Mouse (Mus musculus): ENCODE measurements around the gene Mgmt. TPM values are rescaled to one million over a fixed set of nuclear protein-coding genes. Genes with fewer than 3 reads are reported as not detected.

Mgmt gene
- total RNA-seq, 2 experiments from 2014 or later, result 4.6 to 5.2 TPM

- no peak for DNase-seq
Observed at GRCm38 (mm10) chr7:136916021-136916420, 21.6 kb downstream of the Mgmt start.

GRCm38 (mm10) chr7:136920976-136921755, 26.8 kb downstream of the Mgmt start:
- no peak for DNase-seq

- no peak for DNase-seq
Observed at GRCm38 (mm10) chr7:136922230-136922629, 27.8 kb downstream of the Mgmt start.

- DNase-seq, result no peak
Observed at GRCm38 (mm10) chr7:136924610-136925260, 30.3 kb downstream of the Mgmt start.

GRCm38 (mm10) chr7:136926178-136926577, 31.8 kb downstream of the Mgmt start:
- DNase-seq, result no peak

- no peak for DNase-seq
Observed at GRCm38 (mm10) chr7:136930451-136930850, 36.0 kb downstream of the Mgmt start.

- no peak for DNase-seq
Observed at GRCm38 (mm10) chr7:136933367-136933766, 39.0 kb downstream of the Mgmt start.

GRCm38 (mm10) chr7:136934336-136934735, 39.9 kb downstream of the Mgmt start:
- no peak for DNase-seq

GRCm38 (mm10) chr7:136934784-136935183, 40.4 kb downstream of the Mgmt start:
- DNase-seq, result no peak

- DNase-seq, result no peak
Observed at GRCm38 (mm10) chr7:136938371-136938770, 44.0 kb downstream of the Mgmt start.

- DNase-seq, result peak; percentile 13
Observed at GRCm38 (mm10) chr7:136942414-136942813, 48.0 kb downstream of the Mgmt start.

GRCm38 (mm10) chr7:136943886-136944285, 49.5 kb downstream of the Mgmt start:
- no peak for DNase-seq

GRCm38 (mm10) chr7:136945697-136946096, 51.3 kb downstream of the Mgmt start:
- peak; percentile 20 for DNase-seq

GRCm38 (mm10) chr7:136946131-136946530, 51.7 kb downstream of the Mgmt start:
- peak; percentile 29 for DNase-seq

- DNase-seq, result no peak
Observed at GRCm38 (mm10) chr7:136948275-136948810, 53.9 kb downstream of the Mgmt start.

- DNase-seq, result no peak
Observed at GRCm38 (mm10) chr7:136952608-136953007, 58.2 kb downstream of the Mgmt start.

- DNase-seq, result no peak
Observed at GRCm38 (mm10) chr7:136953251-136953650, 58.8 kb downstream of the Mgmt start.

GRCm38 (mm10) chr7:136972361-136972760, 77.9 kb downstream of the Mgmt start:
- no peak for DNase-seq

GRCm38 (mm10) chr7:136975001-136975400, 80.6 kb downstream of the Mgmt start:
- DNase-seq, result no peak

GRCm38 (mm10) chr7:136997456-136997855, 103.0 kb downstream of the Mgmt start:
- no peak for DNase-seq

- no peak for DNase-seq
Observed at GRCm38 (mm10) chr7:137000703-137001102, 106.3 kb downstream of the Mgmt start.

GRCm38 (mm10) chr7:137001215-137001614, 106.8 kb downstream of the Mgmt start:
- no peak for DNase-seq

- DNase-seq, result peak; percentile 19
Observed at GRCm38 (mm10) chr7:137001783-137002182, 107.4 kb downstream of the Mgmt start.

GRCm38 (mm10) chr7:137002431-137002830, 108.0 kb downstream of the Mgmt start:
- DNase-seq, result no peak
